Mouse (Mus musculus) midbrain, embryonic 13.5 days (tissue): Measurements from ENCODE around the gene Slc4a5. TPM values are rescaled to one million over a fixed set of nuclear protein-coding genes. Genes with fewer than 3 reads are reported as not detected.
A peak's percentile ranks its signal among the peaks of the same experiment; 100 is the strongest.

Experiments
- ATAC-seq: fragments of 200-750 bp; cut with Nextera tagmentation; 2 replicates; pipeline ENCODE4 v1.8.0; 2017; ENCODE audit warnings: mild to moderate bottlenecking, moderate TSS enrichment, moderate library complexity
- H3K27ac ChIP-seq: fragments of 300-500 bp; sonication (generic); 2 replicates; pipeline ENCODE4 v1.5.1; 2015; ENCODE audit warnings: inconsistent platforms, mild to moderate bottlenecking, moderate library complexity
- H3K27me3 ChIP-seq: fragments of 300-500 bp; sonication (generic); 2 replicates; pipeline ENCODE4 v1.6.1; 2015; ENCODE audit warnings: mild to moderate bottlenecking, inconsistent platforms
- H3K36me3 ChIP-seq: fragments of 300-500 bp; sonication (generic); 2 replicates; pipeline ENCODE4 v1.6.1; 2015; ENCODE audit warnings: mild to moderate bottlenecking, inconsistent platforms
- H3K4me1 ChIP-seq: fragments of 300-500 bp; sonication (generic); replicated peaks from 2 replicates; pipeline ENCODE4 v1.6.1; 2015; ENCODE audit warnings: inconsistent platforms
- H3K4me2 ChIP-seq: fragments of 300-500 bp; sonication (generic); replicated peaks from 2 replicates; pipeline ENCODE4 v1.6.1; 2015; ENCODE audit warnings: moderate library complexity, mild to moderate bottlenecking, inconsistent platforms
- H3K4me3 ChIP-seq: fragments of 300-500 bp; sonication (generic); replicated peaks from 2 replicates; pipeline ENCODE4 v1.5.1; 2015; ENCODE audit warnings: mild to moderate bottlenecking, inconsistent platforms
- H3K9ac ChIP-seq: fragments of 300-500 bp; sonication (generic); replicated peaks from 2 replicates; pipeline ENCODE4 v1.6.1; 2015; ENCODE audit warnings: mild to moderate bottlenecking, inconsistent platforms
- H3K9me3 ChIP-seq: fragments of 300-500 bp; sonication (generic); 2 replicates; pipeline ENCODE4 v1.6.1; 2016; ENCODE audit warnings: mild to moderate bottlenecking, inconsistent platforms
- WGBS: fragments of 180-500 bp; shearing (Covaris S2); methylation state at CpG from one replicate; pipeline ENCODE4 v1.1.7; 2015; 5-methylcytosine and 5-hydroxymethylcytosine counted together
- polyA plus RNA-seq: library from polyadenylated mRNA; unstranded; fragments of >200 nt; fragmentation: Nextera tagmentation; extraction: Ambion mirVana; gene quantifications from 2 replicates; pipeline ENCODE4 v1.2.1, GENCODE M21; 2015

Gene Slc4a5
- 0.22 and 0.48 TPM in 2 replicates for polyA plus RNA-seq

GRCm38 (mm10) chr6:83219814-83220213 lies at the start of gene Slc4a5:
TSS of gene Slc4a5 (plus strand) at chr6:83219828.
- Histone ChIP-seq H3K4me3 (no peak within 1 kb of the TSS), H3K27me3 (no peaks in the 10 kb centered on the region), H3K36me3 (no peaks in the 10 kb centered on the region), H3K27ac (no peak within 1 kb of the TSS), H3K4me1 (0 out of 2 replicates have a peak, but pooled peaks cover 4% of the 10 kb centered on the region), H3K9ac (no peak within 1 kb of the TSS), H3K9me3 (no peaks in the 10 kb centered on the region), H3K4me2 (no peak within 1 kb of the TSS)
- ATAC-seq = no peak
- 70% methylated on average over 3 of the region's 3 CpGs for WGBS

DNA sequence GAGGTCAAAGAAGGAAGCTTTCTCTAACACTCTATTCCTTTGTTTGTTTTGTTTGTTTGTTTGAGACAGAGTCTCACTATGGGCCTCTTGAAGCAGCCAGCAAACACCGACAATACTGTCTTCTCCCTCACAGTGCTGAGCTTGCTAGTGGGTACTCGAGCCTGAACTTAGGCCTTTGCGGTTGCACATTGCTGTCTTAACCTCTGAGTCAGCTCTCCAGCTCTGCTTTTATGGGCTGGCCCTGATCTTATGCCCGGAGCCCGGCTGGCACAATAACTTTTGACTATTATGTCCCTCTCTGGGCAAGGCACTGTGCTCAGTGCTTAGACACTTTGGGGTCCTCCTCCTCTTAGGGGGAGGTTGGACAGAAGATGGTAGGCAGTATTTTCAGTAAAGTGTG lies 49.8 kb upstream of the Slc4a5 start:
- ATAC-seq = no peak
- no peak overlapping the region for H3K4me2 ChIP-seq
- 0 out of 2 replicates have a peak, but pooled peaks cover 3% of the 10 kb centered on the region for H3K36me3 ChIP-seq
- H3K9ac ChIP-seq = no peak overlapping the region
- H3K27me3 ChIP-seq = no peaks in the 10 kb centered on the region
- 86% methylated on average over 5 of the region's 5 CpGs for WGBS
- no peak overlapping the region for H3K4me3 ChIP-seq
- H3K9me3 ChIP-seq = no peaks in the 10 kb centered on the region
- H3K4me1 ChIP-seq = peaks cover 71% of the 10 kb centered on the region
- no peak overlapping the region for H3K27ac ChIP-seq

DNA sequence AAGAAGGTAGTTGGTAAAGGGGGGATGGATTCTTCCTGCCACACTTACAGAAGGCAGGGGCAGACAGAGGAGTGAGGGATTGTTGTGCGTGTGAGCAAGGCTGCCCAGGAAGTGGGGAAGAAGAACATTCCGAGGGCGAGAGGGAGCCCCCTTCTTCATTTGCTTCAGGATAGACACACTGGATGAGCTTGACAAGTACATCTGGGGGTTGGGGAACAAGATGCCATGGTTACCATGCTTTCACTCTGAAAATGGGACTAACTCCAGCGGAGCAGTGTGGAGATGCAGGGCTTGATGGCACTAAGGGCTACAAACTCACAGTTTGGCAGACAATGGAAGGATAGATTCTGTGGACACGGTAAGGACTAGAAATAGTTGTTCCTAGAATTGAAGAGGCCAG lies 48.6 kb upstream of the Slc4a5 start:
- H3K27ac ChIP-seq = 0 out of 2 replicates have a peak overlapping the region, but pooled peaks have one; percentile 79
- H3K9ac ChIP-seq = peak overlapping the region; percentile 62; the same call in 1 of the 2 replicates

DNA sequence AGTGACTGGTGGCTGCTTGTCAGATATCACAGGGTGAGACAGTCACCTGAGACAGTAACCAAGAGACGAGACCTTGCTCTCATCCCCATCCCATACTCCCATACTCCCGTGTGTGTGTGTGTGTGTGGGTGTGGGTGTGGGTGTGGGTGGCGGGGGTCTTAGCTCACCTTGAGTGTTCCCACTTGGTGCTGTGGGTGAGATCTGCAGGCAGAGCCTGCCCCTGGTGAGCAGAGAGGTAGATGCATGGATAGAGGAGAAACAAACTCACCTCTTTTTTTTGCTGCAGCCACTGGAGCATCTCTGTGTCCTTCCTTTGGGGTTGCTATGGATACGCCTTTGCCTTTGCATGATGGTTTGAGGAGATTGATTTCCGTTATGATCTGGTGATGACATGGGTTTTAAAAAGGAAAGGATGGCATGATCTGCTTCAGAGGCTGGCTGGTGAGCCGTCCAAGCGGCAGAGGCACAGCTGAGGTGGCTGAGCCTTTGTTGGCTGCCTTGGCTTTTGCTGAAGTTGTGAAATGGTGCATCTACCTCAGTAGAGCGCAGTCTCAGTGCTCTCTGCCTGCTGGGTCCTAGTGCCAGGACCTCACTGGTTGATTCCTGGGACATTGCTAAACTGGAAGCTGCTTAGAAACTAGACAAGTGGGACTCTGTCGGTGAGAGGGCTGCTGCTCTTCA lies 47.2 kb upstream of the Slc4a5 start:
- Histone ChIP-seq H3K36me3 (peaks cover 9% of the 10 kb centered on the region), H3K4me2 (peak overlapping the region; percentile 50), H3K4me3 (peak overlapping the region; percentile 37), H3K4me1 (peaks cover 56% of the 10 kb centered on the region), H3K27me3 (no peaks in the 10 kb centered on the region), H3K9me3 (no peaks in the 10 kb centered on the region), H3K27ac (peak overlapping the region; percentile 79), H3K9ac (peak overlapping the region; percentile 62)
- peak; percentile 76 for ATAC-seq
- 61% methylated on average over 9 of the region's 9 CpGs for WGBS

More for the DNA sequence above, 48.6 kb upstream of the Slc4a5 start:
- H3K9me3 ChIP-seq = no peaks in the 10 kb centered on the region
- H3K36me3 ChIP-seq = peaks cover 7% of the 10 kb centered on the region
- peak overlapping the region; percentile 50 for H3K4me2 ChIP-seq
- no peaks in the 10 kb centered on the region for H3K27me3 ChIP-seq
- 79% methylated on average over 5 of the region's 5 CpGs for WGBS
- H3K4me3 ChIP-seq = 0 out of 2 replicates have a peak overlapping the region, but pooled peaks have one; percentile 0
- ATAC-seq = no peak
- peaks cover 67% of the 10 kb centered on the region for H3K4me1 ChIP-seq

GRCm38 (mm10) chr6:83175996-83176395 lies 43.6 kb upstream of the Slc4a5 start:
- peaks cover 45% of the 10 kb centered on the region for H3K4me1 ChIP-seq
- H3K36me3 ChIP-seq = peaks cover 6% of the 10 kb centered on the region
- WGBS = 91% methylated on average over 8 of the region's 8 CpGs
- no peak overlapping the region for H3K4me3 ChIP-seq
- no peak for ATAC-seq
- no peaks in the 10 kb centered on the region for H3K9me3 ChIP-seq
- H3K27me3 ChIP-seq = no peaks in the 10 kb centered on the region
- no peak overlapping the region for H3K9ac ChIP-seq
- no peak overlapping the region for H3K4me2 ChIP-seq
- no peak overlapping the region for H3K27ac ChIP-seq

GRCm38 (mm10) chr6:83179390-83180117 lies 40.1 kb upstream of the Slc4a5 start:
- Histone ChIP-seq H3K4me2 (peak overlapping the region; percentile 77), H3K4me1 (peaks cover 23% of the 10 kb centered on the region), H3K4me3 (peak overlapping the region; percentile 56), H3K9ac (peak overlapping the region; percentile 86), H3K27me3 (no peaks in the 10 kb centered on the region), H3K9me3 (no peaks in the 10 kb centered on the region), H3K27ac (peak overlapping the region; percentile 64), H3K36me3 (peaks cover 31% of the 10 kb centered on the region)
- peak; percentile 87 for ATAC-seq
- WGBS = 7% methylated on average over 11 of the region's 12 CpGs

GRCm38 (mm10) chr6:83180605-83181004 lies 39.0 kb upstream of the Slc4a5 start:
- Histone ChIP-seq H3K27ac (no peak overlapping the region), H3K9me3 (no peaks in the 10 kb centered on the region), H3K36me3 (peaks cover 36% of the 10 kb centered on the region), H3K9ac (peak overlapping the region; percentile 86; the same call in 1 of the 2 replicates), H3K4me3 (peak overlapping the region; percentile 56), H3K4me1 (peaks cover 33% of the 10 kb centered on the region), H3K27me3 (no peaks in the 10 kb centered on the region), H3K4me2 (peak overlapping the region; percentile 77)
- no peak for ATAC-seq
- WGBS = 84% methylated on average over 6 of the region's 6 CpGs

DNA sequence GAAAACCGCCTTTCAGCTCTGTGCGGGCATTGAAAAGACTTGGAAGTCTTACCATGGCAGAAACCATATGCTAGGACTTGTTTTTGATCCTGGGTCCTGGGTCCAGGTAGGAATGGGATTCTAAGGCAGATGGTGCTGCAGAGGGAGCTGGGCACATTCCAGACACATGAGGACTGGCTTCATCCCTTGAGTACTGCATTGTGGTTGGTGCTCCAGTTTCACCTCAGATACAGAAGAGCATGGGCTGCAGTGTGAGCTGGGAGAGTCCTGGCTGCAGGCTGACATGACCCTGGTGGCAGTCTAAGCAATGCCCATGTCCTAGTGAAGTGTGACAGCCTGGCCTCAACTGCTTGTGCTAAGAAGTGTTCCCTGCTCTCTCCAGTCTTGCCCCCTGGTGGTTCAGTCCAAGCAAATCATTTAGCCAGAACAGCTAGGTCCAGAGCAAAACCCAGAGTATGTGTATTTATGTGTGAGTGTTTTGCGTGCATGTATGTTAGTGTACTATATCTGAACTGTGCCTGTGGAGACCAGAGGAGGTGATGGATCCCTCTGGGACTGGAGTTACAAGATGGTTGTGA lies 34.7 kb upstream of the Slc4a5 start:
- Histone ChIP-seq H3K4me3 (no peak overlapping the region), H3K9me3 (no peaks in the 10 kb centered on the region), H3K4me2 (0 out of 2 replicates have a peak overlapping the region, but pooled peaks have one; percentile 76), H3K27ac (peak overlapping the region; percentile 94), H3K27me3 (no peaks in the 10 kb centered on the region), H3K36me3 (peaks cover 46% of the 10 kb centered on the region), H3K9ac (no peak overlapping the region; the same call in 1 of the 2 replicates), H3K4me1 (peaks cover 54% of the 10 kb centered on the region)
- WGBS = 94% methylated on average over 3 of the region's 3 CpGs
- no peak for ATAC-seq

GRCm38 (mm10) chr6:83185895-83186861 lies 33.5 kb upstream of the Slc4a5 start:
- Histone ChIP-seq H3K9ac (peak overlapping the region; percentile 80), H3K27me3 (no peaks in the 10 kb centered on the region), H3K4me1 (peaks cover 42% of the 10 kb centered on the region), H3K4me2 (peak overlapping the region; percentile 76), H3K36me3 (peaks cover 58% of the 10 kb centered on the region), H3K9me3 (no peaks in the 10 kb centered on the region), H3K4me3 (peak overlapping the region; percentile 59), H3K27ac (peak overlapping the region; percentile 94)
- peak; percentile 96 for ATAC-seq
- WGBS = 3% methylated on average over 25 of the region's 25 CpGs

DNA sequence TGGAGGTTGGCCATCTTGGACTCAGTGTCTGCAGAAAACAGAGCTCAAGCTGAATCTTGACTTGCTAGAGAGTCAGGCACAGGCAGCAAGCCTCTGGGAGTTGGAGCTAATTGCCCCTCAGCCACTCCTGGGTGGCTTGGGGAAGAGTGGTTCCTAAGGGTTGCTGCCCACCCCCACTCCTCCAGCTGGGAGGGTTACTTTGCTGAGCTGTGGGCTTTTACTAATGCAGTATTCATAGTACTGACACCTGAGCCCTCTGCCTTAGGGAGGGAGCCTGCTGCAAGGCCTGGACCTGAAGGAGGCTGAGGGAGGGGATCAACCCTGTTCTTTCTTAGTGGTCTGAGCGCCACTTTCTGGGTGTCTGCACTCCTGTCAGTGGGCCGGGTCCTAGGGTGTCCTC lies 32.7 kb upstream of the Slc4a5 start:
- H3K9ac ChIP-seq = peak overlapping the region; percentile 80
- H3K27me3 ChIP-seq = no peaks in the 10 kb centered on the region
- 62% methylated on average over 2 of the region's 2 CpGs for WGBS

DNA sequence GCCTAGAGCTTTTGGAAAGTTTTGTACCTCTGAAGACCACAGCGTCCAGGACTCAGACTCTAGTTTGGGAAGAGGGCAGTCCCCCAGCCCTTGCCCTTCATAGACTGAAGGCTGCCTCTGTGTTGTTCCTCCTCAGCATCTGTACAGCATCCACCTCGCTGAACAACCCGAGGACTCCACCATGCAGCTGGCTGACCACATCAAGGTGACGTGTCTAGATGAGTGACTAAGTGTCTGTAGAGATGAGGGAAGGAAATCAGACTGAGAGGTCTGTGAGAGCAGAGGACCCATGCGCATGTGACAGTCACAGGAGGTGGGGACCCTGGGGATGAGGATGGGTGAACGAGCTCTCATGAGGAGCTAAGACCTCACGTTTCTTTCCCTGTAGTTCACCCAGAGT lies 26.1 kb upstream of the Slc4a5 start:
- no peaks in the 10 kb centered on the region for H3K9me3 ChIP-seq
- H3K4me1 ChIP-seq = peaks cover 4% of the 10 kb centered on the region
- no peaks in the 10 kb centered on the region for H3K27me3 ChIP-seq
- 92% methylated on average over 7 of the region's 7 CpGs for WGBS
- no peak overlapping the region for H3K9ac ChIP-seq
- H3K27ac ChIP-seq = no peak overlapping the region
- H3K36me3 ChIP-seq = peaks cover 98% of the 10 kb centered on the region
- H3K4me3 ChIP-seq = no peak overlapping the region
- ATAC-seq = no peak
- no peak overlapping the region for H3K4me2 ChIP-seq

More for the DNA sequence above, 32.7 kb upstream of the Slc4a5 start:
- H3K36me3 ChIP-seq = peaks cover 66% of the 10 kb centered on the region
- 0 out of 2 replicates have a peak, but pooled peaks have one; percentile 1 for ATAC-seq
- no peaks in the 10 kb centered on the region for H3K9me3 ChIP-seq
- H3K27ac ChIP-seq = peak overlapping the region; percentile 94
- H3K4me1 ChIP-seq = peaks cover 42% of the 10 kb centered on the region
- peak overlapping the region; percentile 59 for H3K4me3 ChIP-seq
- peak overlapping the region; percentile 76 for H3K4me2 ChIP-seq
